Mouse (Mus musculus): ENCODE results near the gene Plekhm2.

- no peak for TF ChIP-seq TAL1 (IDR thresholded peaks at IDR 0.05; ENCODE audit: low read length)
- TF ChIP-seq GATA1 (IDR thresholded peaks at IDR 0.05; ENCODE audit: low read length), result no peak
Observed at GRCm38 (mm10) chr4:141664011-141664745, 521 bp downstream of the Plekhm2 start.

Measured in erythroblast, embryonic 14.5 days (primary cell).